Mouse (Mus musculus) spleen, adult 12 weeks (tissue): Measurements from ENCODE around the gene Itgal.
A peak's percentile ranks its signal among the peaks of the same experiment; 100 is the strongest.
"Not testable (repeated sequence)": the region's sequence is repeated elsewhere in the genome, so short reads cannot be mapped to it uniquely, and the experiment has no call there.

Experiments used
- DNase-seq: peaks from one replicate; pipeline ENCODE4 v3.0.0; 2022; ENCODE audit warnings: low spot score

Itgal gene

DNA sequence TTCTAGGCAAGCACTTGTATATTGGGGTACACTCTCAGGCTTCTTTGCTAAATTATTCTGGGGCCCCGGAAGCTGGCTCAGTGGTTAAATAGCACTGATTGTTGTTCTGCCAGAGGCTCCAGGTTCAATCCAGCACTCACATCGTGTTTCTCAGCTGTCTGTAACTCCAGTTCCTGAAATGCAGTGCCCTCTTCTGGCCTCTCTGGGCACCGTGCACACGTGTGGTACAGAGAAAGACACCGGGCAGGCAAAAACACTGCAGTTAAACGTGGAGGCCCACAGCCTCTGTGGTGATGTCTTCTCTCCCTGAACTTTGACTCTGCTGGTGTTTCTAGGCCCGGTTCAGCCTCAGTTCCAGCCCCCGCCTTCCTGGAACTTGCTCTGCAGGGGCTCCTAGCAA, 17.7 kb upstream of the Itgal start:
- peak; percentile 37 for DNase-seq

- DNase-seq: no peak
Measured at GRCm38 (mm10) chr7:127280092-127280491, 16.0 kb upstream of the Itgal start.

DNA sequence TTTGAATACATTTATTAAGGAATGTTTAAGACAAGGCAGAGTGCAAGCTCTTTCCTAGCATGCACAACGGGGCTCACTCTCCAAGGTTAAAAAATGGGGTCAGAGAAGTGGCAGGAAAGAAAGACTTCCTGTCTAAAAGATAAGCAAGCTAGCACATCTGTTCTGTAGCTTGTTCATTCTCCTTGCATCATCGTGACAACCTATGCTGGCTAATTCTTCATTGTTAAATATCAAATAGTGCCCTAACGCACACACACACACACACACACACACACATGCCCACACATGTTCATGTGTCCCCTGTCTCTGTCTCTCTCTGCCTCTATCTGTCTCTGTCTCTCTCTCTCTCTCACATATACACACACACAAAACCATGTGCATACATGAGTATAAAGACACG, 14.9 kb upstream of the Itgal start:
- no peak for DNase-seq

- DNase-seq: no peak
Measured at GRCm38 (mm10) chr7:127282190-127282589, 13.9 kb upstream of the Itgal start.

- DNase-seq: peak; percentile 18
Measured at GRCm38 (mm10) chr7:127285154-127285553, 10.9 kb upstream of the Itgal start.

DNA sequence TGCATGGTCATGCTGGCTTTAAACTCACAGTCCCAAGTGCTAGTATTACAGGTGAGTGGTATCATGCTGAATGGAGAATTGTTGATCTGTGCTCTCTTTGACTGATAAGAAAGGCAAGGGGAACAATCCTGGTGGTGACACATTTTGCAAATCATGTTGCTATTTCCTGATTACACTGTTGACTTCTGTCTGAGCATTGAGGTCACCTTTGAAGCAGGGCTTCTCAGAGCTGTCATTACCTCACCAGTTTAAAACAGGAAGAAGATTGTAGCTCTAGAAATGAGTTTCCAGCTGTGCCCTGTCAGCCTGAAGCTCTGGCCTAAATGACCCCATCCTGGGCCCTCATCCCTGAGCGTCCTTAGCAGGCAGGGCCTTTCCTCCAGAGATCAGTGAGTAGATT, 8.1 kb upstream of the Itgal start:
- no peak for DNase-seq

- DNase-seq: no peak
Measured at GRCm38 (mm10) chr7:127289306-127289705, 6.8 kb upstream of the Itgal start.

DNA sequence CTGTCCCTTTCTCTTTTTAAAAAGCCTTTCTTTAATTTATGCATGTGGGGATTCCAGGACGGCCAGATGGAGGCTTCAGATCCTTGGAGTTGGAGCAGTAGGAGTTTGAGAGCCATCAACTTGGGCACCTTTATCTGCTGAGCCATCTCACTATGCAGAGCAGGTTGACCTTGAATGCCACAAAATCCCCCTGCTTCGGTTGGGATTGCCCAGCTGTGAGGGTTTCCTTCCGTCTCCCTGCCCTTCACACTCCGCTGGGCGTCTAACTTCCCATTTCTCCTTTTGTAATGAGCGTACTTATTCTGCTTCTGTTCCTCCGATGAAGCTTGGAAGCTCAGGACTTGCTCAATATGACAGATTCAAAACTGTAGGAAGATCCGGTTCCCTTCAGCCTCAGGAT, 5.9 kb upstream of the Itgal start:
- DNase-seq: no peak

DNA sequence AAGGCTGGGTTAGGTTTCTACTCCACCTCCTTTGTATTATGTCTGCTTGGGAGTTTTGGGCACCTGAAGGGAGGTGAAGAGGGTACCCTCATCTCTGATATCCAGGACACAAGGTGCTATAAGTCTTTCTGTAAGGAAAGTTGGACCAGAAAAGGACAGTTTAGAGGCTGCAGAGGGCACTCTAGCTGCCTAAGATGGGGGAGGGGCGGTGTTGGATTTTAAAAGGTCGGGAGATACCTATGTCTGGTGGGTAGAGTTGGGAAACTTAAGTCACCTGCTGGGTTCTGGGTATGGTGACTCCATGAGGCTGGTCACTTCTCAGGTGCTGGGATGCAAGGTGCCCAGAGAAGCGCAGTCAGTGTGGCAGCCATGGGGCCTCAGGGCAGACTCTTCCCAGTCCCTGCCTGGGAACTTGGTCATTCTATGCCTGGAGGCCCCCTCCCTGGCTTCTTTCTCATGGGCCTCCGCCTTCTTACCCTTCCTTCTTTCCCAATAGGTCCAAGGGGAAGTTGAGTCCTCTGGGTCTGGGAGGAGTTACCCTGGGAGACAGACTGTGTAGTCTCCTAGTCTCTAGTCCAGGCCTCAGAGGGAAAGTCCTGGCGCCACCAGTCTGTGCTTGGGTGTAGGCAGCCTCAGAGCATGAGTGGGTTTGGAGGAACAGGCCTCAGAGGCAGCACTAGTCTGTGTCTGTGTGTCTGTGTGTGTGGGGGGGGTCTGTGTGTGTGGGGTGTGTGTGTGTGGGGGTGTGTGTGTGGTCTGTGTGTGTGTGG, 911 bp downstream of the Itgal start:
- no peak for DNase-seq

GRCm38 (mm10) chr7:127297586-127298193, 1.6 kb downstream of the Itgal start:
- no peak for DNase-seq

DNA sequence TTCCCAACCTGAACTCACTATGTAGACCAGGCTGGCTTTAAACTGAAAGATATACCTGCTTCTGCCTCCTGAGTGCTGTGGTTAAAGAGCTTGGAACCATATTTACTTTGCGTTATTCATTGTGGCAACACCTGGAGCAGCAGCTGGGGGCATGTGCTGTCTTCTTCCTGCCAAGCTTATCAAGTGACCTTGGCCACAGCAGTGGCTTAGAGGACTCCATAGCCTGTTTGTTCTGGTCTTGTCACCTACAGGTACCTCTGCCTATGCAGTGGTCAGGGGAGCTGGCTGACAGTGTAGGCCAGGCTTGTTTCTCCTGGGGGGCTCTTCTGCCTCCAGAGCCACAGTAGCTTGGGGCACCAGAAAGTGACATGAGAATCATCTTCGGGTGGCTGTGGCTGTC, 12.4 kb downstream of the Itgal start:
- DNase-seq: no peak

DNA sequence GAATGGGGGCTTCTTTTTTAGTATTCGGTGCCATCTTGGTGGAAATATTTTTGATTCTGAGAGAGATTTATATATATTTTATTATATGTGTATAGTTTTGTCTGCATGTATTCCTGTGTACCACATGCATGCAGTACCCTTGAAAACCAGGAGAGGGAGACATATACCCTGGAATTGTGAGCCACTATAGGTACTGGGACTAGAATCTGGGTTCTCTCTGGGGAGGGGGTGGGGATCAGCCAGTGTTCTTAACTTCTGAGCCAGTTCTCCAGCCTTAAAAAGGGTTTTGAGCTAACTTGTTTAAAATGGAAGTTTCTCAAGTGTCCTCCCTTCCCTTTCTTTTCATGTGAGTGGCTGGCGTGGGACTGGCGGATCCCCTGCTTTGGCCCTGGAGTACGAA, 12.8 kb downstream of the Itgal start:
- DNase-seq: no peak

DNA sequence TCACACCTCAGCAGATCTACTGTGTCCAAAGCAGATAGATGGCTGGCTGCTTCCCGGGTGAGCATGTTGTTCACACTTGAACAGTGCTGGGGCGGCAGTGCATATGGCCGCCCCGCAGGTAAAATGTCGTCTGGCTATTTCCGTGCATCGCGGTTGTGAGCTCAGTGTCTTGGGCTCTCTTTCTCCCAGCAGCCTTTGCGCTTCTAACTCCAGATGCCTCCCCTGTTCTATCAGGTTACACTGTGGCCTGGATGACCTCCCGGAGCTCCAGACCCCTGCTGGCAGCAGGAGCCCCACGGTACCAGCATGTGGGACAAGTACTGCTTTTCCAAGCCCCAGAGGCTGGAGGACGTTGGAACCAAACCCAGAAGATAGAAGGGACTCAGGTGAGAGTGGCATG, 13.9 kb downstream of the Itgal start:
- DNase-seq: no peak

DNA sequence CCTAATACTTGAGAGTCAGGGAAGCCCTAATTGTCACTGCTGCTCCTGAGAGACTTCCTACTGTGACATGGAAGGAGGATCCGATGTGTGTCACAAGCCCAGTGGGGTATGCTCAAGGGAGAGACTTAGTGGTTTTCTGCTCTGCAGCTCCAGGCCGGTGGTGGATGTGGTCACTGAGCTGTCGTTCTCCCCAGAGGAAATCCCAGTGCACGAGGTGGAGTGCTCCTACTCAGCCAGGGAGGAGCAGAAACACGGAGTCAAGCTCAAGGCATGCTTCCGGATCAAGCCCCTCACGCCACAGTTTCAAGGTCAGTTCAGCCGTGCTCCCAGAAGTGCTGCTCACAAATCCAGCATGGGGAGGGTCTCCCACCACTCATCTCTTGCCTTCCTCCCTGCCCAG, 17.9 kb downstream of the Itgal start:
- no peak for DNase-seq

DNA sequence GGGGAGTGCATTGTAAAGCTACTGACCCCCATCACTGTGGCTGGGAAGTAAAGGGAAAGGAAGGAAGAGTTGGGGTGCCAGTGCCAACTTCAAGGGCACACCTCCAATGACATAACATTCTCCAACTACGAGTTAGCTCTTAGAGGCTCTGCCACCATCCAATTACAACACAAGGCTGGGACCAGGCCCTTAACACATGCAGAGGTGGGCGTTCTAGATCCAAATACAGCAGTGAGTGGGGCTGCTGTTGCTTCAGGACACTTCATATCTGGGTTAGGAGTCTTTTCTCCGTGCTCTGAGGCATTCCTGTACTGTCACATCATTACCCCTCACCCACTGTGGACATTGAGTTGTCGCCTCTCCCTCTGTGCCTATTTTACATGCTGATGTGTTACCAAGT, 25.0 kb downstream of the Itgal start:
- DNase-seq: no peak

- DNase-seq: no peak
Measured at GRCm38 (mm10) chr7:127322085-127322484, 26.0 kb downstream of the Itgal start.

DNA sequence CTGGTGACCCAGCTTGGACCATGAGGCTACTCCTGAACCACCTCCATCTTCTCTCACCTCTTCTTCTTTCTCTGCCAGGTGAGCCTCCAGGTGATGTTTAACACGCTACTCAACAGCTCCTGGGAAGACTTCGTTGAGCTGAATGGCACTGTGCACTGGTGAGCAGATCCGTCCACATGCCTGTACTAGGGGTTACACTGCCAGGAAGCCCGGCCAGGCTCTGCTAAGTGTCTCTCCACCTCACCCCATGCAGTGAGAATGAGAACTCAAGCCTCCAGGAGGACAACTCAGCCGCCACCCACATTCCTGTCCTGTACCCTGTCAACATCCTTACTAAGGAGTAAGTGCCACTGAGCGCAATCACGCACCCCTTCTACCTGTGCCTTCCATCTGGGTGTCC, 28.9 kb downstream of the Itgal start:
- DNase-seq: no peak

- DNase-seq: no peak
Measured at GRCm38 (mm10) chr7:127325550-127325949, 29.5 kb downstream of the Itgal start.

DNA sequence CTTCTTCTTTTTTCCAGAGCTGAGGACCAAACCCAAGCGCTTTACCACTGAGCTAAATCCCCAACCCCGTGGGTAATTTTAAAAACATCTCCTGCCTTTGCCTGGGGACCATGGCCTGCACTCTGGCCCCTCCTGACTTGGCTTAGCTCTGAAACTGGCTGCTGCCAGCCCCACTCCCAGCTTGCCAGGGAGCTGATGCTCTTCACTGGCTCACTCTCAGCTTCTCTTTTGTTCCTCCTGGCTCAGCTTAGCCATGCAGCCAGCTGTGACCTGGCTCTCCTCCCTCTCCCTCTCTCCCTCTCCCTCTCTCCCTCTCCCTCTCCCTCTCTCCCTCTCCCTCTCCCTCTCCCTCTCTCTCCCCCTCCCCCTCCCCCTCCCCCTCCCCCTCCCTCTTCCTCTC, 30.6 kb downstream of the Itgal start:
- DNase-seq: no peak

GRCm38 (mm10) chr7:127333240-127333639, 37.2 kb downstream of the Itgal start:
- no peak for DNase-seq

GRCm38 (mm10) chr7:127335604-127336003, 39.5 kb downstream of the Itgal start:
- no peak for DNase-seq

DNA sequence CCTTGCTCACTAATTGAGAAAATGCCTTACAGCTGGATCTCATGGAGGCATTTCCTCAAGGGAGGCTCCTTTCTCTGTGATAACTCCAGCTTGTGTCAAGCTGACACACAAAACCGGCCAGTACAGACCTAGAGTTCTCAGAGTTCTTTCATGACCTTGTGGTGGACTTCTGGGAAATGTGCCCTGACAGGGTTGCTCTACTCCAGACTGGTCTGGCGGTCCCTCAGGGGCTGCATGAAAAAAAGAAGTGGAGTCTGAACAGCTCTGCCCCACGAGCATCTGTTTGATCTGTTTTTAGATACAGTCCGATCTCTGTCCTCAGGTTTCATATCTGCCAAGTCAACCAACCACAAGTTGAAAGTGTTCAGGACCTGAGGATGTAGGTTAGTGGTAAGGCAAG, 41.6 kb downstream of the Itgal start:
- DNase-seq: no peak

GRCm38 (mm10) chr7:127341356-127341755, 45.3 kb downstream of the Itgal start:
- DNase-seq: no peak

GRCm38 (mm10) chr7:127341861-127342260, 45.8 kb downstream of the Itgal start:
- not testable (repeated sequence) for DNase-seq
